Mouse (Mus musculus) ovary, adult 18-20 months (tissue): Measurements from ENCODE around the gene Ap1b1.
"Not testable (repeated sequence)": the region's sequence is repeated elsewhere in the genome, so short reads cannot be mapped to it uniquely, and the experiment has no call there.

Experiments
- DNase-seq: peaks from one replicate; pipeline ENCODE4 v3.0.0; 2022; ENCODE audit warnings: low spot score, mixed read lengths

Ap1b1 gene

DNA sequence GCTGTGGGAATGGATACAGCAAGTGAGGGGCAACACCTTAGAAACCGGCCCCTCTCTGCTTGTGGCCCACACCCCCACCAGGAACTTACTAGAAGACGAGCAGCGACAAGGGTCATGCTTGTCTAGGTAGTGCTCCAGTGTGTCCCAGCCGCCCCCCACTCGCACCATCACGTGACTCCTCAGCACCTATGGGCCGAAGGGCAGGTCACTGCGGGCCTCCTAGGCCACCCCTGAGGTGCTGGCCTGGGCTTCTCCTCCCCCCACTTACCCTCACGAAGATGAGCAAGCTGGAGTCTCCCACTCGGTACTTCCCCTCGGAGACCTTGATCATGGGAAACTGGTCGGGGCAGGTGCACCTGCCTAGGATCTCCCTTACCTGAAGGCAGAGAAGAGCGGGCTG lies 75.7 kb downstream of the Ap1b1 start:
- no peak for DNase-seq

DNA sequence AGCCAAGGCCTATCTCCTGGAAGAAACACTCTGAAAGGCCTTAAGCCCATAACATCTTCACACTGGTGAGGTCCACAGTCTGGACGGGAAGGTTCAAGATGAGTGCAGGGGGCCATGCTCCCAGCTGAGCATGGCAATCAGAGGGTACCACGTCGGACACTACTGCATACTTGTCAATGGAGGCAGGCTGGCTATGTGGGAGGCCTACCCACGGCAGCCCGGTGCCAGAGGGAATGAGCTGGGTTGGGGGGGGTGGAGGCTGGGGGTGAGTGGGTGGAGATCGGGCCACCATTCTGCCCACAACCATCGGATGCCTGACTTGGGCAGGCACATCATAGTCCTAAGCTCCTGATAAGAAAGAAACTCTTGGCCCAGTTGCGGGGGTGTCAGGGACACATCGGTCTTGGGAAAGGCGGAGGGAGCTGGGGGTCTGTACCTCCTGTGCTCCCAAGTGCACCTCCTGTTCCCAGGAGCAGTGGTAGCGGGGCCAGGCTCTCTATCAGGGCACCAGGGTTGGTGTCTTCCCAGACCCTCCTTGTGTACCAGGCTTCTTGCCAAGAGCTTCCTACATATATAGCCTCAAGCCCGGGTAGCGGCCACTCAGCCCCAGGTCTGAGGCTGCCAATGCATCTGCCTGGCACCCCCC lies 76.4 kb downstream of the Ap1b1 start:
- peak; percentile 63 for DNase-seq

DNA sequence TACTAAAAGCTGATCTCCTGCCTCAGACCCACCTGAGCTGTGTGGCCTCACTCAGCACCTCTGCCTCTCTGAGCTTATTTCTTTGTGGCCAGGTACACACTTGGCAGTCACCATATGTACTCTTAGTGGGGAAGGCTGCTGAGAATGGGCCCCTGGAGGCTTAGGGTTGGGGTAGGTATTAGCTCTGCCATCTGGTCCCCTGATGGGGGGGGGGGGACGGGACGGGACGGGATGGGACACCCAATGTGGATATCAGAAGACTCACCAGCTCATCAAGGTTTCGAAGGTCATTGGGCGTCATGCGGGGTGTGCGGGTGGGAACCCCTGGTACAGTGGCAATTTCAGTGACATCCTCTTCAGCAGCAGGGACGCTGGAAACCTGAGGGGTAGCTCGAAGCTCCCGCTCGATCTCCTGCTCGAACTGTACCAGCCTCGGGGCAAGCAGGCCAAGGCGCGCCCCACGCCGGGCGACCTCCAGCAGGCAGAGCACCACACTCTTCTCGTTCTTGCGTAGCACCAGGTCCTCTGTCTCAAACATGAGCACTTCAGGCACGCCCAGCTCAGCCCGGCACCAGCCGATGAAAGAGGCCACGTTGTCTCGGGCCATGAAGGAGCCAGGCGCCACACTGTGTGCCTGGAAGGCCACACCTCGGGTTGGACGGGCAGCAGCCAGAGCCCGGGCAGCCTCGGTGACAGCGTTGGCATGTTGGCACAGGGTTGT lies 77.1 kb downstream of the Ap1b1 start:
- DNase-seq: no peak

DNA sequence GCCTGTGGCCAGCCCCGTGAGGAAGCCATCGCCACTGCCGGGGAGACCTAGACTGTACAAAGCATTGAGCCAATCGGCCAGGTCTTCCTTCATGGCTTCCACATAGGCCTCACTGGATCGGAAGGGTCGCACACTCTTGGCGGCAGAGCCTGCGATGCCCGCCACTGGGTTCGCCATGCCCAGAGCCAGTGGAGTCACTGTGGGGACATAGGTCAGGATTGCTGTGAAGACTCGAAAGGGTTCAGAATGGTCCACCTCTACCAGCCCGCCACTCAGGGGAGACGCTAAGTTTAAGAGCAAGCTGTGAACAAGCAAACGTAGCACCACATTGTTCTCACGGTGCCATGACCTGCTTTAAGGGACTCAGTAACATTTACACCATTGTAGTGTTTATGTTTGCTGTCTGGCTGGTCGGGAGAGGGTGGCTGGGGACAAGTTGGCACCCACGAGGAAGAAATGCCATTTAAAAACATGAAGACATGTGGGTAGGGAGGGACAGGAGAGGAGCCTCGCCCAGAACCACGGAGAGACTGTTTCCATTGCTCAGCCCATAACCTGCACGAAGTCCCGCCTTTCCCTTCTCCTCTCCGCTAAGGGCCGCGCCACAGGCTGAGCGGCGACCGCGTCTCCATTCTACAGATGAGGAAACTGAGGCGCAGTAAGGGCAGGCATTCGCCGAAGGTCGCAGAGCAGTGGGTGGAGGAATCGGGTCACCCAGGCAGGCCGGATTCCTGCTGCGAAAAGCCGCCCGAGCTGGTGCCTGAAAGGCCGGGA lies 77.8 kb downstream of the Ap1b1 start:
- DNase-seq: no peak

GRCm38 (mm10) chr11:5065056-5065821 lies 78.6 kb downstream of the Ap1b1 start, which contains the start of gene Gas2l1:
Gas2l1 (minus strand) TSS chr11:5065327.
- DNase-seq: peak; percentile 83

DNA sequence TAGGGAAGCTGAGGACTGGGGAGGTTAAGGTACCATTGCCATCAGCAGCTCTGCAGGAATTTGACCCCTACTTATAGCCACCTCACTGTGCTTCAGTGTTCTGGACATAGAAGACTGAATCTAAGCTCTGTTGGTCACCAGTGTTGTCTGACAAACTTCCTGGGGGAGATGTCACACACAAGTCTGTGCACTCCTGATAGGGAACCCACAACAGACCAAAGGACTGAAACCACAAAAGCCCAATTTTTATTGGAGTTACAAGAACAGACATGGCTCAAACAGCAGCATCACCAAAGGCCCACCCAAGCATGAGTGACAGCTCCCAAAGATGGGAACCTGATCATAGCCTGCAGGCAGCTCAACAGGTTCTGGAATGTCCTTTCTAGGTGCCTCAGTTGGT lies 80.4 kb downstream of the Ap1b1 start:
- no peak for DNase-seq

- no peak for DNase-seq
Measured at GRCm38 (mm10) chr11:5068126-5068971, 81.7 kb downstream of the Ap1b1 start.

GRCm38 (mm10) chr11:5074882-5075281 lies 88.3 kb downstream of the Ap1b1 start:
- no peak for DNase-seq

DNA sequence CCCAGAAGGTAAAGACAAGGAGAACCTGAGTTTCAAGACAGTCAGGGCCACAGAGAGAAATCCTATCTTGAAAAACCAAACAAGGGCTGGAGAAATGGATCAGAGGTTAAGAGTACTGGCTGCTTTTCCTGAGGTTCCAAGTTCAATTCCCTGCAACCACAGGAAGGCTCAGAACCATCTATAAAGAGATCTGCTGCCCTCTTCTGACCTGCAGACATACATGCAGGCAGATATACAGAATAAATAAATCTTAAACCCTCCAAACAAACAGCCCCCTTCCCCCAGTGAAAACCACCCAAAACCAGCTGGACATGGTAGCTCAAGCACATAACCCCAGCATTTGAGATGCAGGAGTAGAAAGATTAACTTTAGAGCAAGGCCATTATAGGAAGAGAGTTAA lies 89.1 kb downstream of the Ap1b1 start:
- DNase-seq: no peak

GRCm38 (mm10) chr11:5076843-5077242 lies 90.2 kb downstream of the Ap1b1 start:
- not testable (repeated sequence) for DNase-seq

DNA sequence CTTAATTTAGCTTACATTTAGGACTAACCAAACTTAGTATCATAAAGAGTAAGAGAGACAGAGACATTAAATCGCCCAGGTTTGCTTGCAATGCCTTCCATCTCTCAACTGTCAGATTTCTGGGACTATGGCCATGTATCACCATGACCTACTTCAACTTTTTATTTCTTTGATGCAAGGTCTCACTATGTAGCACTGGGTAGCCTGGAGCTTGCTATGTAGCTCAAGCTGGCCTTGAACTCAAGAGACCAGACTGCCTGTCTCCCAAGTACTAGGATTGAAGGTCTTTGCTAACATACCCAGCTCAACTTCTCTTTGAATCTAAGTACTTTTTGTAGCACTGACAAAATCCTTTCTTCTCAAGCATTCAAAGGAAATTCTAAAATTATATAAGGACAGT lies 102.5 kb downstream of the Ap1b1 start:
- DNase-seq: no peak

DNA sequence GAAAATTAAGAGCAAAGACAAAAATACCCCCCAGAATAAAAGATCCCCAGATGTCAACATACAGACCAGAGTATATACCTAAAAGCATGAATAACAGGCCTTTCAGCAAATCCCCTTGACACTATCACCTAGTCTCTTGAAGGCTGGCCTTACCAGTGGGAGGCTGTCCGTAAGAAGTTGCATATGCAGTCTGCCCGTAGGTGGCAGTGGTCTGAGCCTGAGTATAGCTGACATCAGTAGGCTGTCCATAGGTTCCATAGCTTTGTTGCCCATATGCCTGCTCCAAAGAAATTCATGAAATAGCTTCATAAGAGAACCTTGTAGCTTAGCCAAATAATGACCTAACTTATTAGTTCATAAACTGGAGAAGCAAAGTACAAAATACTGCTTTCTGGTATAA lies 105.1 kb downstream of the Ap1b1 start:
- DNase-seq: no peak
